Mouse (Mus musculus): Measurements from ENCODE around the gene C2cd5.

GRCm38 (mm10) chr6:143027896-143028295 is 72.0 kb downstream of the C2cd5 start:
- TF ChIP-seq POLR2A (IDR thresholded peaks at IDR 0.05; ENCODE audit: borderline replicate concordance, insufficient read depth, low read length) = no peak
- TF ChIP-seq CTCF (IDR thresholded peaks at IDR 0.05; ENCODE audit: borderline replicate concordance, insufficient read depth, low read depth, low read length) = no peak

Measured in cerebellum, adult 2 months (tissue).